Mouse (Mus musculus): ENCODE data around the gene Ptch2.

GRCm38 (mm10) chr4:117134601-117134995 lies 38.7 kb downstream of the Ptch2 start:
- TF ChIP-seq CTCF (IDR thresholded peaks at IDR 0.05; ENCODE audit: low read depth) (no peak), EP300 (optimal IDR thresholded peaks at IDR 0.05) (no peak)

Measured in stomach, postnatal 0 days (tissue).